Mouse (Mus musculus) left cerebral cortex, adult 18-20 months (tissue): Measurements from ENCODE around the gene Vcp. TPM values are rescaled to one million over a fixed set of nuclear protein-coding genes. Genes with fewer than 3 reads are reported as not detected.
A peak's percentile ranks its signal among the peaks of the same experiment; 100 is the strongest.

Experiments used
- DNase-seq, 2 experiments: peaks; one replicate each; pipeline ENCODE4 v3.0.0; 2021 to 2022; ENCODE audit warnings: low spot score in 2 of 2, mixed read lengths in 1 of 2
- total RNA-seq, 2 experiments: library from RNA; stranded (reverse); gene quantifications; 2 replicates each; pipeline ENCODE4 v1.2.3; 2021

Gene Vcp
- total RNA-seq, 2 experiments from 2014 or later = 180 to 185 TPM

GRCm38 (mm10) chr4:42946733-42947290 lies 53.5 kb downstream of the Vcp start:
- peak; percentile 83 to 92 for DNase-seq

- peak; percentile 71 to 79 for DNase-seq
Measured at GRCm38 (mm10) chr4:42945952-42946351, 54.4 kb downstream of the Vcp start.

GRCm38 (mm10) chr4:42945445-42945844 lies 54.9 kb downstream of the Vcp start:
- DNase-seq = no peak

GRCm38 (mm10) chr4:42945043-42945442 lies 55.3 kb downstream of the Vcp start:
- no peak for DNase-seq

GRCm38 (mm10) chr4:42944185-42944584 lies 56.1 kb downstream of the Vcp start:
- DNase-seq = no peak

GRCm38 (mm10) chr4:42943341-42943740 lies 57.0 kb downstream of the Vcp start:
- DNase-seq = no peak

- no peak for DNase-seq
Measured at GRCm38 (mm10) chr4:42941396-42941795, 58.9 kb downstream of the Vcp start.

GRCm38 (mm10) chr4:42933630-42934029 lies 66.7 kb downstream of the Vcp start:
- peak; percentile 78 to 82 for DNase-seq

- peak in 1 of 2 experiments; percentile 0 for DNase-seq
Measured at GRCm38 (mm10) chr4:42932229-42932969, 67.9 kb downstream of the Vcp start.

Other genes starting within 250 kb of the Vcp start
- gene Ccl19, start 243.9 kb downstream of the Vcp start, total RNA-seq = 1 to 10 TPM; 1.1 to 1.6 TPM
- gene Ccl21a, start 226.5 kb downstream of the Vcp start, total RNA-seq = not detected
- gene Fam205a1, start 146.6 kb downstream of the Vcp start, total RNA-seq = under 1 TPM; 0.12 to 0.19 TPM
- gene Gm12394, start 143.7 kb downstream of the Vcp start, total RNA-seq = 1 to 10 TPM; 1.9 to 2.2 TPM
- 1 to 10 TPM in 1 of 2 experiments, under 1 TPM in 1; 0.44 to 1.4 TPM for gene Fam205c, start 126.3 kb downstream of the Vcp start, total RNA-seq
- gene Phf24, start 83.8 kb downstream of the Vcp start, total RNA-seq = 100 to 1,000 TPM; 366 to 369 TPM
- 100 to 1,000 TPM; 262 to 268 TPM for gene Dnajb5, start 50.7 kb downstream of the Vcp start, total RNA-seq
- gene 1700022I11Rik, start 30.9 kb downstream of the Vcp start, total RNA-seq = not detected
- gene Fancg, start 10.0 kb upstream of the Vcp start, total RNA-seq = 10 to 100 TPM; 10.3 to 11.6 TPM
- 10 to 100 TPM; 24.1 to 25.4 TPM for gene Pigo, start 25.3 kb upstream of the Vcp start, total RNA-seq
- 100 to 1,000 TPM; 104 to 113 TPM for gene Stoml2, start 31.2 kb upstream of the Vcp start, total RNA-seq
- gene Fam214b, start 45.7 kb upstream of the Vcp start, total RNA-seq = 10 to 100 TPM; 33.0 to 34.3 TPM
- 10 to 100 TPM; 52.3 to 58.3 TPM for gene Unc13b, start 58.4 kb upstream of the Vcp start, total RNA-seq